Mouse (Mus musculus) midbrain, embryonic 15.5 days (tissue): ENCODE measurements around the gene Atf5. TPM values are rescaled to one million over a fixed set of nuclear protein-coding genes. Genes with fewer than 3 reads are reported as not detected.

Experiments
- ATAC-seq: fragments of 200-750 bp; cut with Nextera tagmentation; replicated peaks from 2 replicates; pipeline ENCODE4 v1.8.0; 2017; ENCODE audit warnings: moderate TSS enrichment
- H3K27ac ChIP-seq: fragments of 300-500 bp; sonication (generic); 2 replicates; pipeline ENCODE4 v1.5.1; 2015; ENCODE audit warnings: mild to moderate bottlenecking, inconsistent platforms
- H3K27me3 ChIP-seq: fragments of 300-500 bp; sonication (generic); replicated peaks from 2 replicates; pipeline ENCODE4 v1.6.1; 2015; ENCODE audit warnings: inconsistent platforms
- H3K36me3 ChIP-seq: fragments of 300-500 bp; sonication (generic); replicated peaks from 2 replicates; pipeline ENCODE4 v1.6.1; 2015; ENCODE audit warnings: inconsistent platforms
- H3K4me1 ChIP-seq: fragments of 300-500 bp; sonication (generic); 2 replicates; pipeline ENCODE4 v1.6.1; 2015; ENCODE audit warnings: inconsistent platforms
- H3K4me2 ChIP-seq: fragments of 300-500 bp; sonication (generic); 2 replicates; pipeline ENCODE4 v1.6.1; 2015; ENCODE audit warnings: inconsistent platforms, mild to moderate bottlenecking, moderate library complexity
- H3K4me3 ChIP-seq: fragments of 300-500 bp; sonication (generic); 2 replicates; pipeline ENCODE4 v1.5.1; 2015; ENCODE audit warnings: mild to moderate bottlenecking, inconsistent platforms
- H3K9ac ChIP-seq: fragments of 300-500 bp; sonication (generic); 2 replicates; pipeline ENCODE4 v1.6.1; 2015; ENCODE audit warnings: mild to moderate bottlenecking, inconsistent platforms
- H3K9me3 ChIP-seq: fragments of 300-500 bp; sonication (generic); 2 replicates; pipeline ENCODE4 v1.6.1; 2016; ENCODE audit warnings: inconsistent platforms
- WGBS: fragments of 180-500 bp; shearing (Covaris S2); methylation state at CpG from one replicate; pipeline ENCODE4 v1.1.7; 2015; ENCODE audit warnings: mixed read lengths; 5-methylcytosine and 5-hydroxymethylcytosine counted together
- polyA plus RNA-seq: library from polyadenylated mRNA; unstranded; fragments of >200 nt; fragmentation: Nextera tagmentation; extraction: Ambion mirVana; gene quantifications from 2 replicates; pipeline ENCODE4 v1.2.1, GENCODE M21; 2015

Gene Atf5
- polyA plus RNA-seq, 1 experiment from 2014 or later: 2.8 TPM

- Histone ChIP-seq H3K36me3 (peaks cover 32% of the 10 kb centered on the region), H3K4me1 (no peaks in the 10 kb centered on the region), H3K27me3 (no peaks in the 10 kb centered on the region), H3K9me3 (no peaks in the 10 kb centered on the region), H3K27ac (no peak overlapping the region), H3K9ac (no peak overlapping the region), H3K4me3 (no peak overlapping the region), H3K4me2 (no peak overlapping the region)
- ATAC-seq: no peak
- WGBS: 86% methylated on average over 5 of the region's 5 CpGs
Observed at GRCm38 (mm10) chr7:44828706-44829105, 12.2 kb upstream of the Atf5 start.

DNA sequence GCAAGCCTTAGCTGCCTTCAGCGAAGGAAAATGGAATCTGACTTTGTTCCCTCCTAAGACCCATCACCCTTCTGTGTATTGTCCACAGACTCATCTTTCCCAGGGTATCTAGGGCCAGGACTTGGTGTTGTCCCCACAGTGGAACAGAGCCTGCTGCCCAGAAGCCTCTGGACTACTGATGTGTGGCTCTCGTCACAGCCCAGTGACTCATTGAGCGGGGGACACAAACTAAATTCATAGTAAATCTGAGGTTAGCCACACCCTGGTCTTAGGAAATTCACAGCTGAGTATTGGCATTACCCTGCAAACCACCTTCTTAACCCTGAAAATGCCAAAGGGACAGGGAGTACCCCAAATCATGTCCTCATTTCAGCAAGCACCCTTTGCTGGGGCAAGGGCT lies 10.3 kb upstream of the Atf5 start:
- ATAC-seq: no peak
- Histone ChIP-seq H3K4me3 (no peak overlapping the region), H3K27ac (no peak overlapping the region), H3K36me3 (peaks cover 28% of the 10 kb centered on the region), H3K27me3 (no peaks in the 10 kb centered on the region), H3K4me2 (no peak overlapping the region), H3K9ac (no peak overlapping the region), H3K9me3 (no peaks in the 10 kb centered on the region), H3K4me1 (peaks cover 9% of the 10 kb centered on the region; the same call in 1 of the 2 replicates)
- 88% methylated on average over 3 of the region's 3 CpGs for WGBS

GRCm38 (mm10) chr7:44824872-44825271 lies 8.4 kb upstream of the Atf5 start:
- Histone ChIP-seq H3K4me1 (peaks cover 13% of the 10 kb centered on the region), H3K27ac (no peak overlapping the region), H3K9me3 (no peaks in the 10 kb centered on the region), H3K27me3 (no peaks in the 10 kb centered on the region), H3K9ac (no peak overlapping the region), H3K4me2 (no peak overlapping the region), H3K36me3 (peaks cover 10% of the 10 kb centered on the region; the same call in 1 of the 2 replicates), H3K4me3 (no peak overlapping the region)
- peak; percentile 68 for ATAC-seq
- WGBS: 18% methylated on average over 3 of the region's 3 CpGs

DNA sequence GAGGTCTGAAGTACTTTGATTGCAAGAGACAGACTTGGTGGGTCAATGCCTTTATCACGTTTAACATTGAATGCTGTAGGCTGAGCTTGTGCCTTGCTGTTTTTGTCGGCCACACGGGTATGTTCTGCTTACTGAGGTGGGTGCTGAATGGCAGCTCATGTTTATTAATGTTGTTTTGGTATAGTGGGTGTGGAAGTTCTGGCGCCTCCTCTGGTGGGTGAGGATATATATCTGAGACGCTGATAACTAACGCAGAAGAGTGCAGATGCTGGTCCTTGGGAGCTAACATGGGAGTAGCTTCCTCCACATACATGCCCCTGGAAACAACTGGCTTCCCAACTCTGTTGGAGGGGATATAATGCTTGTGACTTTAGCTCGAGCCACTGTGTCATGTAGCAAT lies 7.0 kb upstream of the Atf5 start:
- H3K27me3 ChIP-seq: no peaks in the 10 kb centered on the region
- 38% methylated on average over 7 of the region's 7 CpGs for WGBS
- H3K4me1 ChIP-seq: peaks cover 28% of the 10 kb centered on the region

GRCm38 (mm10) chr7:44821666-44822448 lies 5.4 kb upstream of the Atf5 start:
- Histone ChIP-seq H3K27me3 (no peaks in the 10 kb centered on the region), H3K9me3 (no peaks in the 10 kb centered on the region), H3K4me2 (no peak overlapping the region), H3K9ac (no peak overlapping the region), H3K27ac (no peak overlapping the region), H3K4me1 (peaks cover 44% of the 10 kb centered on the region), H3K36me3 (no peaks in the 10 kb centered on the region), H3K4me3 (no peak overlapping the region)
- ATAC-seq: no peak
- 87% methylated on average over 7 of the region's 7 CpGs for WGBS

More for the DNA sequence above, 7.0 kb upstream of the Atf5 start:
- ATAC-seq: no peak
- no peaks in the 10 kb centered on the region for H3K36me3 ChIP-seq
- H3K27ac ChIP-seq: no peak overlapping the region
- no peaks in the 10 kb centered on the region for H3K9me3 ChIP-seq
- H3K4me2 ChIP-seq: no peak overlapping the region
- no peak overlapping the region for H3K9ac ChIP-seq
- no peak overlapping the region for H3K4me3 ChIP-seq

- no peak overlapping the region for H3K27ac ChIP-seq
- no peaks in the 10 kb centered on the region for H3K9me3 ChIP-seq
- no peaks in the 10 kb centered on the region for H3K27me3 ChIP-seq
- no peak for ATAC-seq
- no peak overlapping the region for H3K9ac ChIP-seq
- H3K4me3 ChIP-seq: no peak overlapping the region
- 88% methylated on average over 3 of the region's 3 CpGs for WGBS
- no peaks in the 10 kb centered on the region for H3K36me3 ChIP-seq
- H3K4me1 ChIP-seq: peaks cover 45% of the 10 kb centered on the region
- no peak overlapping the region for H3K4me2 ChIP-seq
Observed at GRCm38 (mm10) chr7:44820525-44820924, 4.1 kb upstream of the Atf5 start.

- 74% methylated on average over 5 of the region's 5 CpGs for WGBS
- H3K9me3 ChIP-seq: no peaks in the 10 kb centered on the region
- H3K4me3 ChIP-seq: no peak overlapping the region
- H3K27me3 ChIP-seq: no peaks in the 10 kb centered on the region
- H3K4me2 ChIP-seq: no peak overlapping the region; the same call in 1 of the 2 replicates
- no peak overlapping the region for H3K9ac ChIP-seq
- H3K36me3 ChIP-seq: no peaks in the 10 kb centered on the region
- no peak overlapping the region for H3K27ac ChIP-seq
- no peak for ATAC-seq
- peaks cover 52% of the 10 kb centered on the region for H3K4me1 ChIP-seq
Observed at GRCm38 (mm10) chr7:44819863-44820262, 3.4 kb upstream of the Atf5 start.

DNA sequence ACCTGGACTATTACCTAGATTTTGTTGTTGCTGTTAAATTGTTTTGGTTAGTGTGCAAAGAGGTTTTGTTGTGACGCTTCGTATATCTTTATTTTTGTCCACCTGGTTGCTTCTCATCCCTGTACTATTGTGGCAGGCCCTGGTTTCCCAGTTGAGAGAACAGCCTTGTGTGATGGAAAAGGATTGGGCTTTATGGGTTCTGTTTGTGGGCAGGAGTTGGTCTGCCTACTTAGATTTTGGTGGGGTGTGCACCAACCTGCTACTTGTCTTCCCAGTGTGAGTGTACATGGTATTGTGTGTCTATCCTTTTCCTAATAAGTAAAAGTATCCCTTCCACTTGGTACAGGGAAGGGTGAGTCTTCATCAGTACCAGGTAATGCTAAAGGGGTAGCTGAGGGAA lies 2.9 kb upstream of the Atf5 start:
- no peak for ATAC-seq
- Histone ChIP-seq H3K4me2 (peak overlapping the region; percentile 63), H3K36me3 (no peaks in the 10 kb centered on the region), H3K27ac (peak overlapping the region; percentile 24; the same call in 1 of the 2 replicates), H3K4me1 (peaks cover 55% of the 10 kb centered on the region), H3K27me3 (no peaks in the 10 kb centered on the region), H3K9me3 (no peaks in the 10 kb centered on the region), H3K4me3 (no peak overlapping the region), H3K9ac (no peak overlapping the region)
- WGBS: 95% methylated on average over 2 of the region's 2 CpGs

DNA sequence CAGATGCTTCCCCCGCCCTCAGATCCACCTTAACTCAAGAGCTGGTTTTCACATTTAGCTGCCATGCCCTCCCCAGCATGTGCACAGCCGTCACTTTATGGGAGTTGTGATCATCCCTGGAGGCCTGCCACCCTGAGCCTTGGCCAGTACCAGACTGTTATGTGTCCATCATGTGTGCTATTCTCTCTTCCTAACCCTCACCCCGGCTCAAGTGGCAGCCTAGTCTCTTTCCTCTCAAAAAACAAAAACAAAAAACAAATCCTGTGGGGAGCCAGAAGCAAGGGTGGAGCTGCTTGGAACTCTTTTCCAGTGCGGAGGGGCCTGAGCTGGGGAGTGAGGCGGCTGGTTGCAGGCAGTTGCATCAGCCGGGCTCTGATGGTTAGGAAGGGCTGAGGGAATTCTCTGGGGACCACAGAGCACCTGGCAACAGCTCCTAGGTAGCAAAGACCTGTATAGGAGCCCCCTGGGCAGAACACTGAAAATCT lies 2.3 kb upstream of the Atf5 start:
- no peaks in the 10 kb centered on the region for H3K9me3 ChIP-seq
- no peaks in the 10 kb centered on the region for H3K27me3 ChIP-seq
- peak overlapping the region; percentile 19; the same call in 1 of the 2 replicates for H3K9ac ChIP-seq
- H3K4me1 ChIP-seq: peaks cover 55% of the 10 kb centered on the region
- WGBS: 30% methylated on average over 6 of the region's 6 CpGs
- H3K4me2 ChIP-seq: peak overlapping the region; percentile 63
- H3K27ac ChIP-seq: peak overlapping the region; percentile 24; the same call in 1 of the 2 replicates
- ATAC-seq: no peak
- H3K36me3 ChIP-seq: no peaks in the 10 kb centered on the region
- H3K4me3 ChIP-seq: peak overlapping the region; percentile 68; the same call in 1 of the 2 replicates

GRCm38 (mm10) chr7:44818164-44818563 lies 1.7 kb upstream of the Atf5 start:
- H3K9ac ChIP-seq: peak overlapping the region; percentile 19; the same call in 1 of the 2 replicates
- peaks cover 51% of the 10 kb centered on the region for H3K4me1 ChIP-seq

DNA sequence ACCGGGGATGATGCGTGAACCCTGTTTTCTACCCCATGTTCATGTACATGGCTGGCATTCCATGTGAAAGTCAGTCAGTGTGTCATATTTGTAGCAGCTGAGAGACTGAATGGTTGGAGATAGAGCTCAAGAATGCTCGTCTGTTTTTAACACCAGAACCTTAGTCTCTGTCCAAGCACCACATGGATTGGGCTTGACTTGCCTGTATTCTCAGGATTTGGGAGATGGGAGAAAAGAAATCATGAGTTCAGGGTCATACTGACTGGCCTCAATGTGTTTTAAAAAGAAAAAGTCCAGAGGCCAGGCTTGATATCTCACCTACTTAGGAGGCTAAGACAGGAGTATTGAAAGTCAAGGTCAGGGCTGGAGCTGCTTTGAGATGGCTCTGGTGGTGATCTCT lies 983 bp upstream of the Atf5 start:
- no peaks in the 10 kb centered on the region for H3K27me3 ChIP-seq
- ATAC-seq: no peak
- H3K36me3 ChIP-seq: no peaks in the 10 kb centered on the region
- H3K9me3 ChIP-seq: no peaks in the 10 kb centered on the region
- no peak overlapping the region for H3K27ac ChIP-seq
- peaks cover 46% of the 10 kb centered on the region for H3K4me1 ChIP-seq
- H3K4me3 ChIP-seq: peak overlapping the region; percentile 68
- H3K9ac ChIP-seq: peak overlapping the region; percentile 71; the same call in 1 of the 2 replicates
- peak overlapping the region; percentile 63 for H3K4me2 ChIP-seq
- 30% methylated on average over 3 of the region's 3 CpGs for WGBS

More at GRCm38 (mm10) chr7:44818164-44818563, 1.7 kb upstream of the Atf5 start:
- WGBS: 24% methylated on average over 2 of the region's 2 CpGs
- H3K4me3 ChIP-seq: peak overlapping the region; percentile 68; the same call in 1 of the 2 replicates
- no peaks in the 10 kb centered on the region for H3K27me3 ChIP-seq
- H3K27ac ChIP-seq: no peak overlapping the region
- H3K4me2 ChIP-seq: peak overlapping the region; percentile 63
- no peaks in the 10 kb centered on the region for H3K9me3 ChIP-seq
- no peak for ATAC-seq
- no peaks in the 10 kb centered on the region for H3K36me3 ChIP-seq

DNA sequence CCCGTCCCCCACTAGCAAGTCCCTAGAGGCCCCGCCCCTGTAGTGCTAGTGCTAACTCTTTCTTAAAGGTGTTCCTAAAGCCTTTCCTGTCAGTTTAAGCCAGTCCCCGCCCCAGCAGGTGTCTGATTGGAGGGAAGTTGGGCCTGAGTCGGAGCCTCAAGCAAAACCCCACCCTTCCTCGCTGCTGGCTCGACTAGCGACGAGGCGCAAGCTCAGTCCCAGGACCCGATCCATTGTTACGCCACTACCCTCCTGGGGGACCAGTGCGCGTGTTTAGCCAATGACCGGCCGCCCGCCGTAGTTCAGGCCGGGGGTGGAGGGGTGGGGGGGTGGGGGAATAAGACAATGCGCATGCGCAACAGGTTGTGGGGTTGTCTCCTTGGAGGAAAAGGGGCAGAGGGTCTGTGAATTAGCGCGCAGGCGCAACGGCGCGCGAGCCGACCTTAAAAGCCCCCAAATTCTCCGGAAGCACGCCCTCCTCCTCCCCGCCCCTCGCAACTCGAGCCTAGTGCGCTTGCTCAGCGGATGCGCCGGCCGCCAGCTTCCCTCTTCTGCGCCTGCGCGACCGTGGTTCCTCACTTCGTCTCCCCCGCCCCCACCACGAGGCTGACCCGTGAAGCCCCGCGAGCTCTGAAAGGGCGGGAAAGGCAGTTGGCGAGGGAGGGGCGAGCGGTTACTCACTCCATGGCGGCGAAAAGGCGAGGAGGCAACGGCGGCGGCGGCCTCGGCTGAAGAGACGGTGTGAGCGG lies 563 bp downstream of the Atf5 start, which contains the start of the genes Nup62 and Il4i1:
TSS of gene Nup62 (plus strand) at position 368 of the 749 bp plus-strand sequence.
TSS of gene Il4i1 (plus strand) at position 667 of the 749 bp plus-strand sequence.
- Histone ChIP-seq H3K4me3 (peak within 1 kb of the TSS; percentile 68), H3K4me1 (peaks cover 46% of the 10 kb centered on the region)
- peak; percentile 94 for ATAC-seq

More for the DNA sequence above, 563 bp downstream of the Atf5 start, which contains the start of the genes Nup62 and Il4i1:
- Histone ChIP-seq H3K9me3 (no peaks in the 10 kb centered on the region), H3K27me3 (no peaks in the 10 kb centered on the region), H3K9ac (peak within 1 kb of the TSS; percentile 71), H3K36me3 (no peaks in the 10 kb centered on the region), H3K27ac (peak within 1 kb of the TSS; percentile 90), H3K4me2 (peak within 1 kb of the TSS; percentile 63)
- under 1% methylated on average over 62 of the region's 62 CpGs for WGBS
